Mouse (Mus musculus): ENCODE data around the gene Rtraf.

The Rtraf gene

DNA sequence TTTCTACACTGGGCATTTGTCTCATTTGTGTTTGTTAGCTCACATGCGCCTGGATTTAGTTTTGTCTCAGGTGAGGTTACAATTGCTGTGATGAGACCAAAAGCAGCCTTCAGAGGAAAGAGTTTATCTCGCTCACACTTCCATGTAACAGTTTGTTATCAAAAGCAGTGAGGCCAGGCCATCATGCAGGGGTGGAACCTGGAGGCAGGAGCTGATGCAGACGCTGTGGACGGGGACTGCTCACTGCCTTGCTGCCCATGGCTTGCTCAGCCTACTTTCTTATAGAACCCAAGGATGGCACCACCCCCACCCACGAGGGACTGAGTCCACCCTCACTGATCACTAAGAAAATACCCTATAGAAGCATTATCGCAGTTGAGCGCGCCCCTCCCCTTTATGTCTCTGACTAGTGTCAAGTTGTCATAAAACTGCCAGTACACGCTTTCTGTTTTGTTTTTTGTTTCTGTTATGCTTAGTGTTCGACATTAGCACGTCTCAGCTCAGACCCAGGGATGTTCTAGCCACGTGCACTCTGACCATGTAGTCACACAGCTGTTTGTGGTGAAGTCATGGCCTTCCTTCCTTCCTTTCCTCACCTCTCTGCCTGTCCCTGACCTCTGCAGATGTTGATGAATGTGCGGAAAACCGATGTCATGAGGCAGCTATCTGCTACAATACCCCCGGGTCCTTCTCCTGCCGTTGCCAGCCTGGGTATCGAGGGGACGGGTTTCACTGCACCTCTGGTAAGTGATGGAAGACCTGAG is 26.9 kb downstream of the Rtraf start:
- no peak for DNase-seq

DNA sequence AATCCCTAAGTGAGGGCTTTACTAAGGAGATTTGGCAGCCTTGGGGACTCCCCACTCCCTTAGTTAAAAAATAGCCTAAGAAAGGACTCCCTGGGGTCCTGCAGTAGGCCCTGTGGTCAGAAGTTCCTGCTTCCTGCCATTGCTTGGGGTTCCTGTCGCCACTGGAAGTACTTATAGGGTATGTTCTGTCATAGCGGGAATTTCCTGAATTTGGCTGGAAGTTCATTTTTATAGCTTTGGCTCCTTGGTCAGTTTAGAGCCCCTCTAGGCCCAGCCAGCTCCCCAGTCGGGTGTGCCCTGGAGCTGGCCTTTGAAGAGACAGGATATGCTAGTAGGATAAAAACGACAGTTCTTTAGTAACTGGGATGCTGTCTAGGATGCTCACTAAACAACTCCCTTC is 28.7 kb downstream of the Rtraf start:
- no peak for DNase-seq

DNA sequence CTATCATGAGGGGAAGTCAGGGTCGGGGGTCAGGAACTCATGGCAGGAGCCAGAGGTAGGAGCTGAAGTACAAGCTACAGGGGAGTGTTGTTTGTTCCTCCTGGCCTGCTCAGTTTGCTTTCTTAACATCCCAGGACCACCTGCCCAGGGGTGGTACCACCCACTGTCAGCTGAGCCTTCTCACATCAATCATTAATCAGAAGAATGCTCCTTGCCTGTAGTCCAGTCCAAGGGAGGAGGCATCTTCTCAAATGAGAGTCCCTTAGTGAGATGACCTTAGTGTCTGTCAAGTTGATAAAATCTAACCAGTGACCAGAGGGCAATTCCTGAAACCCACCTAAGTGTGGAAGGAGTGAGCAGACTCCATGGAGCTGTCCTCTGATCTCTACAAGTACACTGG is 35.2 kb downstream of the Rtraf start:
- no peak for DNase-seq

DNA sequence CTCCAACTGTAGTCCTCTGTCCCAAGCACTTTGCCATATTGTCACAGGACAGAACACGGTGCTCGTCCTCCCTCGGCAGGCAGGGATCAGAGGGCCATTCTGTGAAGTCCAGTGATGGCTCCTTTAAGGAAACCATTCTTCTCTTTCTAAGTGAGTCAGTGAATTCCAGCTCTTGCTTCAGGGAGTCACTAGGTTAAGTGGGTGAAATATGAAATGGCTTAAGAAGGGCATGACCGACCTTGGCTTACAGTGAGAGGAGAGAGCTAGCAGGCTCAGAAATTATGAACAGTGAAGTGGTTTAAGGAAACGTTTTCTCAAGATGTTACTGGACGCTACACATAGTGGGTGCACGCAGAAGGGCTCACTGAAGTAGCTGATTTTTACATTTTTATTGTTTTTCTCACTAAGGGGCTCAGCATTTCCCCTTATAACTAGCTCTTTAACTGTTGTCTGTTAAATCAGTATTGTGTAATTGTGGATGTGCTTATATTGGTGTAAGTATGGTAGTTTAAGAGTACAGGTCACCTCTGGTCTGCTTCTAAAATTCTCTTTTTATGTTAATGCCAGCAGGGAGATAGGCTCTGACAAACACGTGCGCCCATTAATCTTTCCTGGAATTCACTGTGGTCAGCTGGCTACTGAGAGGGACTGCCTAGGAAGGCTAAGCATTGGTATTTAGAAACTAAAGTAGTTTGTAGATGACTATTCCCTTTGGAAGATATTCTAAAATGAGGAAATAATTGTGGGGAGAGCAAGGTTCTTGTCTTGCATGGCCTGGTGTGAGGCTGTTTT is 37.6 kb downstream of the Rtraf start:
- DNase-seq = no peak

DNA sequence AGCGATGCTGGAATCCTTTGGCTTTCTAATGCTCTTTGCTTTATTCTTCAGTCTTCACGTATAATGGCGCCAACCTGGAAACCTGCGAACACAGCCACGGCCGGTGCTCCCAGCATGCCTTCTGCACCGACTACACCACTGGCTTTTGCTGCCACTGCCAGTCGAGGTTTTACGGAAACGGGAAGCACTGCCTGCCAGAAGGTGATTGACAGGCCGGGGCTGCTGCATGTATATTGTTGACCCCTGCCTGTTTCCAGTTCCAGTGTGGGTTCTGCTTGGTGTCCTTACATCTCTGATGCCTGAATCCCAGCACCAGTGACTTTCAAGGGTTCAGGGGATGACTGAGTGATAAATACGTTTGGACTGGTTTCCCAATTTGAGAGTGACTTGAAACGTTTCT is 45.7 kb downstream of the Rtraf start:
- DNase-seq = no peak

DNA sequence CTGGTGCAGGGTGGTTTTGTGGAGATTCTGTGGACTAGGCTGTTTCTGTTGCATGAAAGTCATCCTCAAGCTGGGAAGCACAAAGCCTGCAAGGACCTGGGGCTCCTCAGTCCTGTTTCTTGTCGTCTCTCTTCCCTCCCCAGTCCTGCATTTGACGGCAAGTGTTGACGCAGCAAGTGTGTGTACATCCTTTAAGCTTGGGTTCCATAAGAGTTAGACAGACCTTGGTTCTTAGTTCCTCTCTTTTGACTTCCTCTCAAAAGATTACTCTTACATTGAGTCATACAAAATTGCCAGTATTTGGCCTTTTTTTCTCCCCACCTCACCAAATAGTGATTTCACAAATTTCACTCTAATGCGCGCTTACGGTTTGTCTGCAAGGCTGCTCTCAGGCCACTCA is 46.3 kb downstream of the Rtraf start:
- no peak for DNase-seq

DNA sequence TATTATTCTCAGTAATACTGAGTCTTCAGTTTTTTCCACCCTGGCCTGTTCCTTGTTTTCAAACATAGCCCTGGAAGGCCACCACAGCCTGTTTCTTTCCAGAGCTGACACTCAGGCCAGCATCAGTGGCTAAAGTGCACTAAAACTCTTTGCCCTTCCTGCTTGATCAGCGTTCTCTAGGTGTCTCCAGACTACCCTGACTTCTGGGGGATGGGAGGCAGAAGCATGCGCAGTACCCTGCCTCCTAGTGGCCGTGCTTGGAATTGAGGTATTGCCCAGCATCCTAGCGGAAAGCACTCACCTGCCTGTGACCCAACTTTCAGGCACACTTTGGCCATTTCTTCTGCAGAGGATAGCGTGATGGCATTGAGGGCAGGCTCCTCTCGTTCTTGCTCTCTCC is 46.7 kb downstream of the Rtraf start:
- no peak for DNase-seq

DNA sequence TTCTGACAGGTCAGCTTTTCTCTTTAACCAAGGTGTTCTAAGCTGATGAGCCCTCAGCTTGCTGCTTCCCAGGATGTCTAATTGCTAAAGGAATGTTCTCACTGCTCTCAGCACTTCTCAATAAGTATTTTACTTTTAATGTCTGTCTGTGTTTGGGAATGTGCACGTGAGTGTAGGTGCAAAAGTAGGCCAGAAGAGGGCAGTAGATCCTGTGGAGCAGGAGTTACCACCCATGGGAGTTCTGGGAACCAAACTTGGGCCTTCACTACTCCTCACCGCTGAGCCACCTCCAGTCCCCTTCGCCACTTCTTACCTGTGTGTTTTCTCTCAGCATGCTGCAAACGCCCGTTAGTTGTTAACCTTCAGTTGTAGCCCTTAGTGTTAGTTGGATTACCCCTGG is 47.4 kb downstream of the Rtraf start:
- DNase-seq = no peak

DNA sequence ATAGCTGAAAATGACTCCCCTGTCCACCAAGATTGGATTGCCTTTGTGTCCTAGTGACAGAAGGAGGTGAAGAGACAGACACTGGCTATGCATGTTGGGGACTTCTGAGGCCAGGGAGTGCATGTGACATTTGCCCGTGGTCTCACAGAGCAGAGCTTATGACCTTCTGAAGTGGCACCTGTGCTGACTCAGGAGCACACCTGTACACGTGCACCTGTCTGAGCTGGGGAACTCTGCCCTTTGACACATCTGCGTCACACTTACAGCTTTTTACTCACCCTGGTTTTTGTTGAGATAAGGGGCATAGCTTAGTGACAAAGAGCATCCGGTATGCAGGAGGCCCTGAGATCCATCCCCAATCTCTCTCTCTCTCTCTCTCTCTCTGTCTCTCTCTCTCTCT is 48.1 kb downstream of the Rtraf start:
- DNase-seq = no peak

DNA sequence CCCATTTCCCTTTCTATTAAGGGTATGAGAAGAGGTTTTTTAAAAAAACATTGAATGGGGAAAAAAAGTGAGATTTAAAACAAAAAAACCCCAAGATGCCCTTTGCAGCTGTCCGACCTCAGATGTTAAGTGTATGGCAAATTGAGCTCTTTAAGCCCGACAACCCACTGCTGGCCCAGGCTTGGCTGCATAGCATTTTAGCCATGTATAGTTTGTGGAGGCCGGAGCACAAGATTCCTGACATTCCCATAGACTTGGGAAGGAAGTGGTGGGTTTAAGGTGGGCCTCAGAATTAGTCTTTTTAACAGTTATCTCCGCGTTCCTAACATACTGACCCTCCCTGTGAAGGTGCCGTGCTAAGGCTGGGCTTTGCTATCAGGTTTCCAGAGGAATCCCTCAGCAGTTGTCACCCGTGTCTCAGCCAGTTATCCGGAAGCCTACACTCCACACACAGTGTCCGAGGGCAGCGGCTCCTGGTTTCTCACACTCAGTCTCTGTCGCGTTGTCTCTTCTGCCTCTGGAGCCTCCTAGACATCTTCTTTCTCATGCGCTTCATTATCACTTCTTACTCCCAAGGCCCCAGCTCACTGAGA is 49.5 kb downstream of the Rtraf start:
- DNase-seq = no peak

DNA sequence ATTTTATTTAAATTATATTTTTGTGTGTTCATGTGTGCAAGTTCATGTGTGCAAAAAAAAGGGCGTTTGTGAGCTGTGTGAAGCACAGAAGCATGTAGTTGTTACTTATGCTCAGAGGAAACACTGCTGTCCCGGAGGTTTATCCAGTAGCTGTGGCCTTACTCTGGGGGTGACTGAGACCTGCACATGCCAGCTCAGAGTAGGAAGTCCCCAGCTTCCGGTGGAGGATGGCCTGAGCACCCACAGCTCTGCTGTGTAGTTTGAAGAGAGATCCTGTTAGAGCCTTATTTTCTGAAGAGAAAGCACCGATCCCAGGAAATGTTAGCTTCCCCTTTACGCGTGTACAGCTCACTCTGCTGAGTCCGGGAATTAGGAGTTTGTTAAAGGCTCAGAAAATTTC is 52.5 kb downstream of the Rtraf start:
- no peak for DNase-seq

DNA sequence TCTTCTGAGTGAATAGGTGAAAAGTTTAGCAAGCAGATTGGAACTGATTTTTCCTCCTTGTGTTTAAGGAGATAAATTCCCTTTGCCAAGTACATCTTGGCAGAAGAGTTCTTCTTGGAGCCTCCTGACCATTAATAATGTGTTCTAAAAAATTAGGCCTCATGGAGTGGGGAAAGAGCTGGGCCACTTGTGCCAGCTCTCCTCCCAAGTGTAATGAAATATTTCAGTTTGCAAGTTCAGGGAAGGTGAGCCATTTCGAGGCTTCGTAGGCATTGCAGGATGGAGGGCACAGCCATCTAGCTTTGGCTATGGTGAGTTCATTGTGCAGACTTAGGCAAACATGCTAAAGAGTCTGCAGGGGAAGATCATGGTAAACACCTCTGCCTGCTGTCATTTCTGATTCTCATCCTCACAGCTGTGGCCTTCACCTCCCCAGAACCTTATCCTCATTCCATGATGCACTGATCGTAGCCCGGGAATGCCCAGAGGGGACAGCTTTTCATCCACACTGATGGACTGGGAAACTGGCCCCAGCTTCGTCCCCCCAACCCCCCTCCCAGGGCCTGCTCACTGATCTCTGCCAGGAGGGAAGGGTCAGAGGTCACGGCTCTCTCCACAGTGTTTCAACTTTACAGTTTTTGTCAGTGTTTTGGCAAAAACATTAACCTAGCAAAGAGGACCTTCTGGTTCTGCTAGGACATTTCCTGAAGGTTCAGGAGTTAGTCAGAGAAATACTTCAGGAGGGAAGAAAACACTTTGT is 54.0 kb downstream of the Rtraf start:
- DNase-seq = no peak

DNA sequence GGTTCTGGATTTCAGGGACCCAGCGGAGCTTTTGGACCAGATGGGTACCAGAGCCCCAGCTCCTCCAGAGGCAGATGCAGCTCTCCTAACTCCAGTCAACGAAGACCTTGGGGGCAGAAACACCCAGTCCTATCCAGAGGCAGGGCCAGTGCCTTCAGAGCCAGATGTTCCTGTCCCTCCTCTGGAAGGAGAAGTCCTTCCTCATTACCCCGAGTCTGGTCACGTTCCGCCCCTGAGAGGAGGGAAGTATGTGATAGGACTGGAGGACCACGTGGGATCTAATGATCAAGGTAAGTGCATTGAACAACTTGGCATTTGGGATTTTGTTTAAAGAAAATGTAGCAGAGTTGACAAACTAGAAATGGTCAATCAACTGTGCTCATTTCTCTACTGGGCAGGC is 55.0 kb downstream of the Rtraf start:
- no peak for DNase-seq

DNA sequence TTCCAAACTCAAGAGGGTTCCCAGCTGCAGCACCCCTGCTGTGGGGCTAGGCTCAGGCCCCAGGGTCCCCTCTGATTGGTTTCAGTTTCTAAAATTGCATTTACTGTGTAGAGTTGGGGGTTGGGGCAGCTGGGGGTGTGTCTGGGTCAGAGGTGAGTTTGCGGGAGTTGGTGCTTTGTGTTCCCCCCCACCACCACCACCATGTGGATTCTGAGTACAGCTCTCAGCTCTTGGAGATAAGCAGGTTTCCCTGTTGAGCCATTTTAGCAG is 57.3 kb downstream of the Rtraf start:
- no peak for DNase-seq

DNA sequence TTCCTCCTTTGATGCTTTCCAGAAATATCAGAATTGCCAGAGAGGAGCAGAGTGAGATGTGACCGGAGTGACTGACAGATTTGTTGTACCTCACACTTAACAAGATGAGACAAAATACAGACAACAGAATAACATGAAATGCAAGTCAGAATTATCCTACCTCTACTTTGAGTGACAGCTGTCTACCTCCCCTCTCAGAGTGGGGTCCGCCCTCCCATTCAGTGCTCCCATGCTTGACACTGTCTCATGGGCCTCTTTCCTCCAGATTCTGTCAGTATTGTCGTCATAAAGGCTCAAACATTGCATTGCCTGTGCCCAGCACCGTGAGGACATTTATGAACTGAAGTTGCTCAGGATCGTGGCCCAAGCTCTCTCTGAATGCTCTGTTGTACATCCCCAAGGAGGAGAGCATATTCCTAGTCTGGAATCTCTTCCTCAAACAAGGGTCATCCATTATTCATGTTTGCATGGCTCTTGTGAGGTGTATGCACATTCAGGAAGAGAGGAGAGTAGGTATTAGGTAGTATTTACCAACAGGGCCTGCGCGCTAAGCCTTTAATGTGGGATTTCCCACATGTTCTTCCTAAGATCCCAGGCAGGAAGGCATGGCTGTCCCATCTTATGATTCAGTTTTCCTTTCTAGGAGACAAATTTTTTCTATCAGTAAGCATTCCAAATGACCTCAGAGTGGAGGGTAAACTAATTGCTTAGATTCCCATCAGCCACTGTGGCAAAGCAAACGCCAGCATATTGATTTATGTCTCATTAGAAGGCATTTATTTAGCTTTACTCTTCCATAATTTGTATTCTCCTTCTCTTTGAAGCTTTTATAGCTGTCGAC is 57.9 kb downstream of the Rtraf start:
- DNase-seq = no peak

DNA sequence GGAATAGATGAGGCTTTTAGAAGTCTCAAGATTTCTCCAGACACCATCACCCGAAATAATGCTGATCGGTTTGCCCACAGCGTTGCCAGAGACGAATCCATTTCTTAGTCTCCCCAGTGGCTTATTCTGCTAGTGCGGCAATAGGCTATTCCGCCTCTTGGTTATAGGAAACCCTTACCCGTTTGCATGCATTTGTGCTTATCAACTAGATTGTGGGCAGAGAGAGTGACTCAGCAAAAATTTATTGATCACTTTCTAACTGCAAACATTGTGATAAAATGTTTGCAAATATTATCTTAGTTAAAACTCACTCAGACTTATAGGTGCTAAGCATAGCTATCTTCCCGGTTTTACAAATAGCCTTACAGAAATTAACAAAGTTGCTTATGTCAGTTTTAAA is 59.3 kb downstream of the Rtraf start:
- no peak for DNase-seq

DNA sequence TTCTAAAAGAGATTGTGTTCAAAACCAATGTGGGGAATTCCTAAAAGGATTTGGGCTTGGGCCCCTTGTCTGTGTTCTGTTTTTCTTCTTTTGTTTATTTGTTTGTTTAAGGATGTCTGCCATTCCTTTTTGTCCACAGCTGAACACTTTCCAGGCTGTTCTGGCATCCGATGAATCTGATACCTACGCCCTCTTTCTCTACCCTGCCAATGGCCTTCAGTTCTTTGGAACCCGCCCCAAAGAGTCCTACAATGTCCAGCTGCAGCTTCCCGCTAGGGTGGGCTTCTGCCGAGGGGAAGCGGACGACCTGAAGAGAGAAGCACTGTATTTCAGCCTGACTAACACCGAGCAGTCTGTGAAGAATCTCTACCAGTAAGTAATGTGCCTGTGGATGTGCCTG is 60.1 kb downstream of the Rtraf start:
- DNase-seq = no peak

DNA sequence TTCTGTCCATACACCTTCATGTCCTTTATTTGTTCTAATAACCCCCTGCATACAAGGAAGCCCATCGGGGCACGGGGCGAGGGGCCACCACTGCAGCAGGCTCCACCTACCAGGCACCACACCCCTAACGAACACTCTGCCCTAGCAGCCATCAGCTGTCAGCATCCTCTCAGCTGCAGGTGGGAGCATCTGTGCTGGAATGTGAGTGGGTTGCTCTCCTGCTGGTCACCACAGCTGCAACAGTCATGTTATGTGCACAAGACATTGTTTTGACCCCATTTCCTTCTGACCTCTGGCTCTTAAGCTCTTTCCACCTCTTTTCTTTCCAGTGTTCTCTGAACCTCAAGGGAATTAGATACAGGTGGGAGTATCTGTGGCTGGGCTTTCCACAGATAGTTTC is 61.6 kb downstream of the Rtraf start:
- no peak for DNase-seq

All from right cerebral cortex, postnatal 25 days (tissue).